Mouse (Mus musculus) G1E (cell line): ENCODE measurements around the gene Kcnc3.

Source experiments
- CTCF ChIP-seq: IDR thresholded peaks from 2 replicates; pipeline ENCODE4 v1.5.1; 2012; ENCODE audit warnings: low read depth, low read length, inconsistent platforms, mixed read lengths
- GATA1 ChIP-seq: IDR thresholded peaks from 2 replicates; pipeline ENCODE4 v1.6.1; 2012; ENCODE audit warnings: borderline replicate concordance, low read length, inconsistent platforms, mixed read lengths
- GATA2 ChIP-seq: IDR thresholded peaks from 2 replicates; pipeline ENCODE4 v1.6.1; 2012; ENCODE audit warnings: low read depth, low read length, inconsistent platforms, borderline replicate concordance
- POLR2AphosphoS5 ChIP-seq: IDR thresholded peaks from 2 replicates; pipeline ENCODE4 v1.6.1; 2012; ENCODE audit warnings: low read depth, low read length, inconsistent platforms; ENCODE audit not compliant: insufficient replicate concordance
- TAL1 ChIP-seq: conservative IDR thresholded peaks from 2 replicates; pipeline ENCODE4 v1.6.1; 2012; ENCODE audit warnings: low read depth, low read length, inconsistent platforms, mixed read lengths

DNA sequence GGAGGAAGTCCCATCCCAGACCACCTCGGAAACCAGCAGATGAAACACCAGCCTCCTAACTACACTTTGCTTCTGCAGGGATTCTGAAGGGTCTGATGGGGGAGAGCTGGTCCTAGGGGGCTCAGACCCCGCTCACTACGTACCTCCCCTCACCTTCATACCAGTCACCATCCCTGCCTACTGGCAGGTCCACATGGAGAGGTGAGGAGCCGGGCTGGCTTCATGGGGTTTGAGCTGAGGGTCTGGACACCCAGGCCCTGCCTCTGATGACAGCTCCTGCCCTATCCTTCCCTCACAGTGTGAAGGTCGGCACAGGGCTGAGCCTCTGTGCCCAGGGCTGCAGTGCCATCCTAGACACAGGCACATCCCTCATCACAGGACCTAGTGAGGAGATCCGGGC lies 5.5 kb upstream of the Kcnc3 start:
- no peak for TF ChIP-seq CTCF
- no peak for TF ChIP-seq GATA2
- no peak for TF ChIP-seq GATA1
- no peak for TF ChIP-seq TAL1
- TF ChIP-seq POLR2AphosphoS5: no peak
